Mouse (Mus musculus) neural tube, embryonic 11.5 days (tissue): Measurements from ENCODE around the gene Tmco1. TPM values are rescaled to one million over a fixed set of nuclear protein-coding genes. Genes with fewer than 3 reads are reported as not detected.

Experiments
- ATAC-seq: fragments of 200-750 bp; cut with Nextera tagmentation; 2 replicates; pipeline ENCODE4 v1.8.0; 2017; ENCODE audit warnings: moderate number of reproducible peaks, mild to moderate bottlenecking, moderate TSS enrichment, moderate library complexity; ENCODE audit not compliant: insufficient read depth, low FRiP score, low TSS enrichment
- DNase-seq: peaks from one replicate; pipeline ENCODE4 v3.0.0-alpha.2; 2015; ENCODE audit warnings: low spot score
- H3K27ac ChIP-seq: fragments of 300-500 bp; sonication (generic); 2 replicates; pipeline ENCODE4 v1.5.1; 2014; ENCODE audit warnings: low read depth, mild to moderate bottlenecking, low read length
- H3K27me3 ChIP-seq: fragments of 300-500 bp; sonication (generic); 2 replicates; pipeline ENCODE4 v1.6.1; 2014; ENCODE audit warnings: mild to moderate bottlenecking, low read length, mixed read lengths; ENCODE audit not compliant: control insufficient read depth, insufficient read depth
- H3K36me3 ChIP-seq: fragments of 300-500 bp; sonication (generic); 2 replicates; pipeline ENCODE4 v1.6.1; 2014; ENCODE audit warnings: mild to moderate bottlenecking, low read length, moderate library complexity, mixed read lengths; ENCODE audit not compliant: control insufficient read depth, insufficient read depth
- H3K4me1 ChIP-seq: fragments of 300-500 bp; sonication (generic); 2 replicates; pipeline ENCODE4 v1.6.1; 2014; ENCODE audit warnings: low read length, mixed read lengths; ENCODE audit not compliant: control insufficient read depth, insufficient read depth
- H3K4me2 ChIP-seq: fragments of 300-500 bp; sonication (generic); 2 replicates; pipeline ENCODE4 v1.6.1; 2014; ENCODE audit warnings: low read depth, mild to moderate bottlenecking, moderate library complexity
- H3K4me3 ChIP-seq: fragments of 300-500 bp; sonication (generic); 2 replicates; pipeline ENCODE4 v1.5.1; 2014; ENCODE audit warnings: low read depth, low read length
- H3K9ac ChIP-seq: fragments of 300-500 bp; sonication (generic); 2 replicates; pipeline ENCODE4 v1.6.1; 2014; ENCODE audit warnings: mild to moderate bottlenecking, low read length
- H3K9me3 ChIP-seq: fragments of 300-500 bp; sonication (generic); 2 replicates; pipeline ENCODE4 v1.6.1; 2016; ENCODE audit warnings: low read length; ENCODE audit not compliant: control insufficient read depth
- WGBS: fragments of 180-500 bp; shearing (Covaris S2); extraction: QIAGEN DNeasy Blood & Tissue Kit; methylation state at CpG from one replicate; pipeline ENCODE4 v1.1.7; 2014; 5-methylcytosine and 5-hydroxymethylcytosine counted together
- microRNA-seq: library from miRNA; unstranded; fragments of <30 nt; microRNA quantifications from one replicate; pipeline ENCODE4, GENCODE M21; 2016
- polyA plus RNA-seq: library from polyadenylated mRNA; unstranded; fragments of >200 nt; fragmentation: Nextera tagmentation; extraction: Ambion mirVana; gene quantifications from 2 replicates; pipeline ENCODE4 v1.2.1, GENCODE M21; 2014

Tmco1 gene
- polyA plus RNA-seq, 1 experiment from 2014 or later, result 81.9 TPM

GRCm38 (mm10) chr1:167381050-167382015 is 73.2 kb downstream of the Tmco1 start:
- H3K4me2 ChIP-seq, result no peak overlapping the region
- no peak for ATAC-seq
- no peaks in the 10 kb centered on the region for H3K27me3 ChIP-seq
- no peaks in the 10 kb centered on the region for H3K9me3 ChIP-seq
- H3K4me1 ChIP-seq, result 0 out of 2 replicates have a peak, but pooled peaks cover 5% of the 10 kb centered on the region
- 80% methylated on average over 8 of the region's 8 CpGs for WGBS
- H3K27ac ChIP-seq, result no peak overlapping the region
- H3K4me3 ChIP-seq, result no peak overlapping the region
- no peak for DNase-seq
- no peak overlapping the region for H3K9ac ChIP-seq
- H3K36me3 ChIP-seq, result no peaks in the 10 kb centered on the region

GRCm38 (mm10) chr1:167382316-167382715 is 74.1 kb downstream of the Tmco1 start:
- Histone ChIP-seq H3K9ac (no peak overlapping the region), H3K4me3 (no peak overlapping the region), H3K4me2 (no peak overlapping the region), H3K27ac (no peak overlapping the region), H3K9me3 (no peaks in the 10 kb centered on the region), H3K4me1 (0 out of 2 replicates have a peak, but pooled peaks cover 5% of the 10 kb centered on the region), H3K27me3 (no peaks in the 10 kb centered on the region), H3K36me3 (no peaks in the 10 kb centered on the region)
- DNase-seq (no peak), ATAC-seq (no peak)
- WGBS, result 77% methylated on average over 7 of the region's 7 CpGs

GRCm38 (mm10) chr1:167382763-167383162 is 74.6 kb downstream of the Tmco1 start:
- Histone ChIP-seq H3K27me3 (no peaks in the 10 kb centered on the region), H3K4me2 (no peak overlapping the region), H3K9ac (no peak overlapping the region), H3K9me3 (no peaks in the 10 kb centered on the region), H3K4me1 (0 out of 2 replicates have a peak, but pooled peaks cover 5% of the 10 kb centered on the region), H3K27ac (no peak overlapping the region), H3K36me3 (no peaks in the 10 kb centered on the region), H3K4me3 (no peak overlapping the region)
- no peak for DNase-seq
- 0 out of 2 replicates have a peak, but pooled peaks have one; percentile 38 for ATAC-seq
- WGBS, result 72% methylated on average over 5 of the region's 5 CpGs

- Histone ChIP-seq H3K9ac (no peak overlapping the region), H3K9me3 (no peaks in the 10 kb centered on the region), H3K27me3 (no peaks in the 10 kb centered on the region), H3K36me3 (no peaks in the 10 kb centered on the region), H3K4me2 (no peak overlapping the region), H3K4me3 (no peak overlapping the region), H3K4me1 (0 out of 2 replicates have a peak, but pooled peaks cover 5% of the 10 kb centered on the region), H3K27ac (no peak overlapping the region)
- no peak for ATAC-seq
- 79% methylated on average over 5 of the region's 5 CpGs for WGBS
- DNase-seq, result no peak
Measured at GRCm38 (mm10) chr1:167383178-167383577, 75.0 kb downstream of the Tmco1 start.

Small RNA genes lying within 50 kb of the gene (microRNA-seq; reads per million reads assigned to microRNA genes)
- gene Gm25911 (1.3 reads per million), gene Mir6347 (not detected)

Other genes with a start within 250 kb of the Tmco1 start
- gene Uck2, start 23.1 kb upstream of the Tmco1 start, polyA plus RNA-seq, result 116 and 119 TPM in 2 replicates
- gene Aldh9a1, start 41.6 kb downstream of the Tmco1 start, polyA plus RNA-seq, result 36.0 and 36.4 TPM in 2 replicates
- 71.1 and 78.0 TPM in 2 replicates for gene Mgst3, start 85.5 kb downstream of the Tmco1 start, polyA plus RNA-seq
- not detected in 2 replicates for gene Lrrc52, start 158.4 kb downstream of the Tmco1 start, polyA plus RNA-seq